Mouse (Mus musculus) myocyte (in vitro differentiated cells): ENCODE measurements around the gene Haghl.

Experiments
- E2F4 ChIP-seq: IDR thresholded peaks from one replicate; pipeline ENCODE4 v1.6.1; 2011; ENCODE audit warnings: mild to moderate bottlenecking, control low read depth, moderate library complexity; ENCODE audit not compliant: insufficient read depth
- MAX ChIP-seq: IDR thresholded peaks from one replicate; pipeline ENCODE4 v1.6.1; 2011; ENCODE audit warnings: low read depth, mild to moderate bottlenecking, control low read depth
- MYOG ChIP-seq, 3 experiments: IDR thresholded peaks; one replicate each; pipeline ENCODE4 v1.6.1; 2011; ENCODE audit warnings: control low read depth in 2 of 3, low read depth in 2 of 3, mild to moderate bottlenecking in 2 of 3; ENCODE audit not compliant: insufficient read length in 2 of 3, control insufficient read depth in 1 of 3, insufficient read depth in 1 of 3
- POLR2A ChIP-seq: IDR thresholded peaks from one replicate; pipeline ENCODE4 v1.6.1; 2011; ENCODE audit warnings: low read depth, mild to moderate bottlenecking, control low read depth, moderate library complexity; ENCODE audit not compliant: insufficient read length
- POLR2AphosphoS2 ChIP-seq: IDR thresholded peaks from one replicate; pipeline ENCODE4 v1.6.1; 2011; ENCODE audit warnings: low read depth, control low read depth; ENCODE audit not compliant: insufficient read length
- REST ChIP-seq: IDR thresholded peaks from one replicate; pipeline ENCODE4 v1.6.1; 2011; ENCODE audit warnings: mild to moderate bottlenecking, control low read depth, moderate library complexity; ENCODE audit not compliant: insufficient read depth, insufficient read length
- TCF12 ChIP-seq: IDR thresholded peaks from one replicate; pipeline ENCODE4 v1.6.1; 2011; ENCODE audit warnings: mild to moderate bottlenecking, control low read depth; ENCODE audit not compliant: poor library complexity, insufficient read depth, severe bottlenecking
- USF1 ChIP-seq: IDR thresholded peaks from one replicate; pipeline ENCODE4 v1.6.1; 2011; ENCODE audit warnings: low read depth, mild to moderate bottlenecking, control low read depth, moderate library complexity

DNA sequence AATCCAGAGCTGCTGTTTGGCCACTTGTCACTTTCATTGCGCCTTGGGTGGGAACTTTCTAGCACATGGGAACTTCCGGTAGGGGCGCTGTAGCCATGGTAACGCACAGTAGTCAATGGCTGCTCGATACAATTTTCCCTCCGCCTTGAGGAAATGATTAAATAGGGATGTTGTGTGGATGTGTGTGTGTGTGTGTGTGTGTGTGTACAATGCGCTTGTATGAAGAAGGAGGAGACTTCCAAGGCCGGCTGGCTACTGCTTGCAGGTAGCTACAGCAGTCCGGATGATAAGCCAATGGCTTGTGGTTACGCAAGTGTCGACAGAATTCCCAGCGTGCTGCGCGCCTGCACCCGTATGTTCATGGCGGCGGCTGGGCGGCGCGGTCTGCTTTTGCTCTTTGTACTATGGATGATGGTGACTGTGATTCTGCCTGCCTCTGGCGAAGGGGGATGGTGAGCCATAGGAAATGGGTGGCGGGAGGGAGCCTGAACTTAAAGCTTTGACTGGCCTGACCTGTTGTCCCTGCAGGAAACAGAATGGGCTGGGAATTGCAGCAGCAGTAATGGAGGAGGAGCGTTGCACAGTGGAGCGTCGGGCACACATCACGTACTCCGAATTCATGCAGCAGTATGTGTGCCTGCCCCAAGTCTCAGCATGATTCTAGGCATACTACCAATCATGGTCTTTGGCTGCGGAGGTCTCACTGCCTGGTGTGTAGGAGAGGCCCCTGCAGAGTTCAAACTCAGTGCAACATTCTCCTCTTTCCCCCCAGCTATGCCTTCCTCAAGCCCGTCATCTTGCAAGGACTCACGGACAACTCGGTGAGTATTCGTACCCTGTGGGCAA, 43.5 kb upstream of the Haghl start, which contains the start of gene Jmjd8:
- TF ChIP-seq POLR2A (peak; percentile 74), MAX (no peak), REST (no peak), E2F4 (no peak), MYOG (IDR thresholded peaks at IDR 0.05; ENCODE audit: control insufficient read depth in 1 of 3, insufficient read depth in 1 of 3, insufficient read length in 2 of 3, low read depth in 2 of 3) (no peak), USF1 (no peak), POLR2AphosphoS2 (peak; percentile 74), TCF12 (no peak)
